Mouse (Mus musculus) left cerebral cortex, postnatal 10 days (tissue): Measurements from ENCODE around the gene Olfr324. TPM values are rescaled to one million over a fixed set of nuclear protein-coding genes. Genes with fewer than 3 reads are reported as not detected.

ENCODE experiments used
- DNase-seq, 2 experiments: peaks; one replicate each; pipeline ENCODE4 v3.0.0; 2021 to 2022; ENCODE audit warnings: low spot score in 2 of 2, mixed read lengths in 1 of 2; ENCODE audit errors: extremely low spot score in 1 of 2
- intact Hi-C: fragments of 180-260 bp; cut with DNase I; formaldehyde crosslinking; loops from one replicate; pipeline ENCODE4 v1.15.1; 2025
- total RNA-seq, 2 experiments: library from RNA; stranded (reverse); gene quantifications; 2 replicates each; pipeline ENCODE4 v1.2.3; 2021

The Olfr324 gene
- total RNA-seq = not detected

- intact Hi-C loops = no loop called here
- DNase-seq = no peak
Observed at GRCm38 (mm10) chr11:58594814-58595213, at the start of gene Olfr324. Gene Olfr324, plus strand, starts transcription at chr11:58595114.

- intact Hi-C loops = no loop called here
Observed at GRCm38 (mm10) chr11:58546322-58546721, 48.6 kb upstream of the Olfr324 start, which contains the start of gene Olfr329-ps. Gene Olfr329-ps, minus strand, starts transcription at chr11:58546422.

DNA sequence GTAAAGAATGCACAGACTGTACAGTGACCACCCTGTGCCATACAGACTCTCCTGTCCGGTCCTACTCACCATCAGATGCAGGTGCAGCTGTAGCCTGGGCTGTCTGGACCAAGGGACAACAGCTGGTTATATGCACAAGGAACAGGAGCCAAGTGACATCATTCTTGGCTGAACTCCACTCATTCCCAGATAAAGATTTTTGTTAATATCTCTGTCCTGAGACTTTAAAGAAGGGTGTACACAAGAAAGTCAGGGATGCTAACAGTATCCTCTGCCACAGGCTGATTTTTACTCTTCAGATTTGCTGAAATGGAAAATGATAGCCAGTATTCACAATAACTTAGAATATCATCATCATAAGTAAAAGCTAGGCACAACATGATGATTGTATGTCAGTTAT is 39.4 kb upstream of the Olfr324 start, which contains the start of gene Olfr328:
TSS of gene Olfr328 (minus strand) at position 101 of the 400 bp plus-strand sequence.
- intact Hi-C loops = no loop called here
- DNase-seq = no peak

More at GRCm38 (mm10) chr11:58546322-58546721, 48.6 kb upstream of the Olfr324 start, which contains the start of gene Olfr329-ps:
- no peak for DNase-seq

GRCm38 (mm10) chr11:58570405-58570804 is 24.5 kb upstream of the Olfr324 start, which contains the start of gene Olfr224:
Gene Olfr224, minus strand, starts transcription at chr11:58570553.
- intact Hi-C loops = no loop called here
- no peak for DNase-seq

GRCm38 (mm10) chr11:58577430-58577829 is 17.5 kb upstream of the Olfr324 start, which contains the start of gene Olfr325:
Gene Olfr325, plus strand, starts transcription at chr11:58577730.
- intact Hi-C loops = no loop called here
- no peak for DNase-seq

- intact Hi-C loops = no loop called here
- DNase-seq = peak in 1 of 2 experiments; percentile 57
Observed at GRCm38 (mm10) chr11:58578636-58579035, 16.3 kb upstream of the Olfr324 start.

GRCm38 (mm10) chr11:58587898-58588348 is 7.0 kb upstream of the Olfr324 start:
- peak in 1 of 2 experiments; percentile 30 for DNase-seq
- intact Hi-C loops = loop anchor here (2.0 kb wide), 1 partner anchor 185 kb away; no protein-coding TSS in a partner anchor

- DNase-seq = no peak
- intact Hi-C loops = no loop called here
Observed at GRCm38 (mm10) chr11:58588620-58589250, 6.2 kb upstream of the Olfr324 start.

- DNase-seq = no peak
- intact Hi-C loops = no loop called here
Observed at GRCm38 (mm10) chr11:58597837-58598236, 2.9 kb downstream of the Olfr324 start.

- intact Hi-C loops = no loop called here
- DNase-seq = no peak
Observed at GRCm38 (mm10) chr11:58602062-58602461, 7.1 kb downstream of the Olfr324 start.

GRCm38 (mm10) chr11:58602800-58603560 is 8.1 kb downstream of the Olfr324 start:
- no peak for DNase-seq
- intact Hi-C loops = no loop called here

DNA sequence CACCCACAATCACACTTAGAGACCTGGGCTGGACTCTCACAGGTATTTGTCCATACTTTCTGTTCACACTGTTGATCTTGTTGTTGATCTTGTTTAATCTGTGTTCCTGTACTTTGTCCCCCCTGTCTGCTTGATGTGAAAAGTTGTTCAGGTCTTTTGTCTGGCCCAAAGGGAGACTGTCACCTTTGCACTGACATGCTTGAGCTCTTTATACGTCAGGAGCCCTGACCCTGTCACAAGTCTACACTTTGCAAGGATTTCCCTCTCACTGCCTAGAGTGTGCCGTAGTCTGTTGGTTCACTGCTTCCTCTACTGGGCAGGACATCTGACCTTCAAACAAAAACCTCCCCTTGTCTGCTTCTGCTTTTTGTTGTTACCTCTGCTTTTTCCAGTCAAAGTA is 9.8 kb downstream of the Olfr324 start:
- DNase-seq = no peak
- intact Hi-C loops = no loop called here

DNA sequence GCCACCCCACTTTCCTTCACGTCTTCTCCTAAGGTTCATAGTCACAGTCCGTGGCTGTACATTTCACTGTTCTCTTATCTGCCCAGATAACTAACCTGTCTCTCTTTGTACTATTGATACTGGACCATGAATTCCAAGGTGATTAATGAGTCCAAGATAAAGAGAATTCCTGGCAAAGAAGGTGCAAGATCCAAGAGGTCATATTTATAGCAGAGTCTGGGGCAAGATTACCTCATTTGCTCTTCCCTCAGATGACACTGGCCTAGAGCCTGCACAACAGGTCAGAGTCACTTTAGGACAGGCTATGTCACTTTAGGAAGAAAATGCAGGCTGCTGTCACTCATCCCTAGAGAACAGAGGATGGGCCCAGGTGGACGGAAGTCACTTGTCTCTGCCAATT is 10.3 kb downstream of the Olfr324 start:
- no peak for DNase-seq
- intact Hi-C loops = no loop called here

DNA sequence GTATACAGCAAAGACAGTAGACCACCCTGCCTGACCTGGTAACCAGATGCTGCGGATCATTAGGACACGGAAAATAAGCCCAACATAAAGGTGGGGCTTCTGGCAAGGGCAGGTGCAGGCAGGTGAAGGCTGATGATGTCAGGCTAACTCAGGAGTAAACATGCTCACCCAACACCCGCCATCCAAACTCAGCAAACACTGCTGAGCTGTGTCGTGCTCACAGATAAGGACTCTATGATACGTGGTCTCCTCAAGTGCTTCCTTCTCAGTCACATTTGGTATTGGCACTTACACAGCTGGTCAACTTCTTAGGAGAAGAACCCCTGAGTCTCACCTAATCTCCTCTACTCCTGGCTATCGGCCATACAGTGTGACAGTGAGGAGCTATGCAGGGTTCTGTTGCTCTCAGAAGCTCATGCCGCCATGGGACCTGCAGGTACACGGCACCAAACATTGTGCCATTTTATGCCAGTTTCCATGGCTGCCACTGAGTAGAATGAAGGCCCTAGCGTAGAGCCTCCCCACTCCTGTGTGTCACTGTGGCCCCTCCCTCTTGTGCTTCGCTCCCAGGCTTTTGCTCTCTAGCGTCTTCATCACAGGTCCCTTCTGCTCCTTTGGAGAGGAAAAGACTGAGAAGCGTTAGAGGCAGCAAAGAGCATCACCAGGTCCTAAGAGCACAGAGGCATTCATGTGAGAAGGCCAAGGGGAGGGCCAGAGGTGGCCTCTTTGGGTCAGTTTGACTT is 11.4 kb downstream of the Olfr324 start:
- no peak for DNase-seq
- intact Hi-C loops = no loop called here

DNA sequence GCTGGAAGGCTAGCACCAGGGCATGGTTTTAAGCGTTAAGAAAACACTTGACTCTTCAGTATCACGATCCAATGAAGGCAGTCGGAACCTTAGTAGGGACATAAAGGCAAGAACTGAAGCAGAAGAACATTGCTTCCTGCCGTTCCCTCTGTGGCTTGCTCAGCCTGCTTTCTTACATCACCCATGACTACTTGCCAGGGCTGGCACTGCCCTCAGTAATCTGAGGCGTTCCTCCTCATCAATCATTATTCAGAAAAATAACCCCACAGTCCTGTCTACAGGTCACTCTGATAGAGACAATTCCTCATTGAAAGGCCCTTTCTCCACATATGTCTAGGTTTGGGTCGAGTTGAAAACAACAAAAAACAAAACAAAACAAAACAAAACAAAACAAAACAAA is 12.1 kb downstream of the Olfr324 start:
- intact Hi-C loops = no loop called here
- DNase-seq = no peak

- intact Hi-C loops = no loop called here
- DNase-seq = no peak
Observed at GRCm38 (mm10) chr11:58613359-58613758, 18.4 kb downstream of the Olfr324 start.

DNA sequence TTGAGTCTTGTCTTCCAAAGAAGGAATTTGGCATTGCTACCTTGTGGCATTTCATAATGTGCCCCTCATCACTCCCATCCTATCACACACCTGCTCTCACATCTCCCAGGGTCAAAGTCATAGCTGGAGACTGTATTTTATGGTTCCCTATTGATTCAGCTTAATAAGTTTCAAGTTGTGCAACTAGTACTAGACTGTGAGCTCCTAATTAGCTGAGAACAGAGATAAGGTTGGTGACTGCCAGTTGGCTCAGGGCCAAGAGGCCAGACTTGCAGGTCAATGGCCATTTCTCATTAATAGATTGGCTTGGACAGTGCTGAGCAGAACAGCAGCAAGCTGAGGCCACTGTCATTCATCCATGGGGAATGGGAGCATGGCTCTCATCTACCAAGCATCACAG is 19.6 kb downstream of the Olfr324 start:
- intact Hi-C loops = no loop called here
- no peak for DNase-seq

DNA sequence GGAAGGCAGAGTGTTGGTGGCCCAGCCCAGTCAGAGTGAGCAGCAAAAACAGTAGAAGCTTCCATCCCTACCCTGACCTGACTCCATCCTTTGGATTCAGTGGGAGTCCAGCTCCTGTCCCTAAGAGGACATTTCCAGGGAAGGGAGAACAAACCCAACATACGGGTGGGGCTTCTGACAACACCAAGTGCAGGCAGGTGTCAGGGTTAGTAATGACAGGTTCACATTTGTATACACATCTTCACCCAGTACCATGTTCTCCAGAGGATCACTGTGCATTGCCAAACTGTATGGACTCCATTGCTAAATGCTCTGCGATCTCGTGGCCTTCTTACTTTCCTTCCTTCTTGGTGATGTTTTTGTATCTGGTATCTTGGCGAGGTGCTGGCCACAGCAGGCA is 21.1 kb downstream of the Olfr324 start, which contains the start of gene 2210407C18Rik:
TSS of gene 2210407C18Rik (minus strand) at position 101 of the 400 bp plus-strand sequence.
- no peak for DNase-seq
- intact Hi-C loops = no loop called here

DNA sequence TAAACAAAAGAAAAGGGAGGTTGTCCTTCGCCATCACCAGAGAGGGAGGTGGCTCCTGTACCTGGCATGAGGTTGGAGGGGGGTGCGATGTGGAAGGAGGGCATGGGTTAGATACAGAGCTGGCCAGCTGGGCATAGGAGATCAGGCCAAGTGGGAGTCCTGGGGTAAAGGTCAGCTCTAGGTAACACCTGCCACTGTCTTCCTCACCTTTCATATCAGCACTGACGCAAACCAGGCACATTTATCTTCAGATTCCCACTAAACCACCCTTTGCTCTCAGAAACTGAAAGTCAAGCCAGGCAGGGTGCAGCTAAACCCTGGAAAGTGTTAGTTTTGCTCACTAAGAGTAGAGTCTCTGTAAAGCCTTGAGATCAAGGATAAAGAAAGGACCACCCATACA is 23.5 kb downstream of the Olfr324 start:
- DNase-seq = no peak
- intact Hi-C loops = no loop called here
